Mouse (Mus musculus) hindbrain, embryonic 11.5 days (tissue): ENCODE results near the gene Slc43a1. TPM values are rescaled to one million over a fixed set of nuclear protein-coding genes. Genes with fewer than 3 reads are reported as not detected.
"Not testable (repeated sequence)": the region's sequence is repeated elsewhere in the genome, so short reads cannot be mapped to it uniquely, and the experiment has no call there.

ENCODE experiments used
- ATAC-seq: fragments of 200-750 bp; cut with Nextera tagmentation; 2 replicates; pipeline ENCODE4 v1.8.0; 2017; ENCODE audit warnings: mild to moderate bottlenecking, moderate TSS enrichment, moderate library complexity; ENCODE audit not compliant: low FRiP score
- DNase-seq: peaks from one replicate; pipeline ENCODE4 v3.0.0-alpha.2; 2015; ENCODE audit warnings: low spot score
- H3K27ac ChIP-seq: fragments of 300-500 bp; sonication (generic); 2 replicates; pipeline ENCODE4 v1.5.1; 2014; ENCODE audit warnings: mild to moderate bottlenecking, low read depth, low read length
- H3K27me3 ChIP-seq: fragments of 300-500 bp; sonication (generic); 2 replicates; pipeline ENCODE4 v1.6.1; 2014; ENCODE audit warnings: mild to moderate bottlenecking, low read length, moderate library complexity, mixed read lengths; ENCODE audit not compliant: control insufficient read depth, insufficient read depth
- H3K36me3 ChIP-seq: fragments of 300-500 bp; sonication (generic); 2 replicates; pipeline ENCODE4 v1.6.1; 2014; ENCODE audit warnings: mild to moderate bottlenecking, low read length, moderate library complexity, mixed read lengths; ENCODE audit not compliant: control insufficient read depth, insufficient read depth
- H3K4me1 ChIP-seq: fragments of 300-500 bp; sonication (generic); replicated peaks from 2 replicates; pipeline ENCODE4 v1.6.1; 2014; ENCODE audit warnings: low read length, mixed read lengths; ENCODE audit not compliant: control insufficient read depth, insufficient read depth
- H3K4me2 ChIP-seq: fragments of 300-500 bp; sonication (generic); replicated peaks from 2 replicates; pipeline ENCODE4 v1.6.1; 2014; ENCODE audit warnings: mild to moderate bottlenecking, low read depth, low read length
- H3K4me3 ChIP-seq: fragments of 300-500 bp; sonication (generic); 2 replicates; pipeline ENCODE4 v1.5.1; 2014; ENCODE audit warnings: low read depth, low read length
- H3K9ac ChIP-seq: fragments of 300-500 bp; sonication (generic); 2 replicates; pipeline ENCODE4 v1.6.1; 2014; ENCODE audit warnings: low read depth, low read length
- H3K9me3 ChIP-seq: fragments of 300-500 bp; sonication (generic); 2 replicates; pipeline ENCODE4 v1.6.1; 2016; ENCODE audit warnings: low read length; ENCODE audit not compliant: control insufficient read depth
- WGBS: fragments of 180-500 bp; shearing (Covaris S2); extraction: QIAGEN DNeasy Blood & Tissue Kit; methylation state at CpG from one replicate; pipeline ENCODE4 v1.1.7; 2014; 5-methylcytosine and 5-hydroxymethylcytosine counted together
- polyA plus RNA-seq: library from polyadenylated mRNA; unstranded; fragments of >200 nt; fragmentation: Nextera tagmentation; extraction: Ambion mirVana; gene quantifications from 2 replicates; pipeline ENCODE4 v1.2.1, GENCODE M21; 2014

The Slc43a1 gene
- polyA plus RNA-seq, 1 experiment from 2014 or later: 14.5 TPM

- H3K4me3 ChIP-seq, H3K9me3 ChIP-seq, H3K36me3 ChIP-seq, ATAC-seq, H3K27me3 ChIP-seq, H3K27ac ChIP-seq, H3K9ac ChIP-seq, DNase-seq, H3K4me1 ChIP-seq, H3K4me2 ChIP-seq: not testable (repeated sequence)
- 87% methylated on average over 4 of the region's 5 CpGs for WGBS
These were observed 37.4 kb upstream of the Slc43a1 start for GRCm38 (mm10) chr2:84801223-84801622.

DNA sequence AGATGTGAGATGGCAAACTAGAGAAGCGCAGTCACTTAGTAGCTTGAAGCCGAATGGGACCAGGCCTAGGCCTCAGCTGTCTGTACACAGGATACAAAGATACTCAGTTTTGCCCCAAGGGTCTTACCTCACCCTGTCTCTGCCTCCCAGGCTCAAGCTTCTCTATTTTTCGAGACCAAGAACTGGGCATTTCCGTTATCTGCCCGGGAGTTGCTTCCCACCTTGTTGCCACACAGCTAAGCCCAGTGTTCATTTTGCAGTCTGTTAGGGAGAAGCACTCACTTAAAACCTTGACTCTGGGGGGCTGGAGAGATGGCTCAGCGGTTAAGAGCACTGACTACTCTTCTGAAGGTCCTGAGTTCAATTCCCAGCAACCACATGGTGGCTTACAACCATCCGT is 34.7 kb upstream of the Slc43a1 start:
- DNase-seq (no peak), ATAC-seq (no peak)
- no peak overlapping the region for H3K9ac ChIP-seq
- H3K4me2 ChIP-seq: no peak overlapping the region
- 93% methylated on average over 7 of the region's 7 CpGs for WGBS
- no peaks in the 10 kb centered on the region for H3K4me1 ChIP-seq
- H3K4me3 ChIP-seq: no peak overlapping the region
- H3K36me3 ChIP-seq: no peaks in the 10 kb centered on the region
- no peak overlapping the region for H3K27ac ChIP-seq
- no peaks in the 10 kb centered on the region for H3K27me3 ChIP-seq
- H3K9me3 ChIP-seq: no peaks in the 10 kb centered on the region

- Histone ChIP-seq H3K27me3 (no peaks in the 10 kb centered on the region), H3K9me3 (no peaks in the 10 kb centered on the region), H3K4me1 (no peaks in the 10 kb centered on the region), H3K4me3 (no peak overlapping the region), H3K4me2 (no peak overlapping the region), H3K27ac (no peak overlapping the region), H3K36me3 (no peaks in the 10 kb centered on the region), H3K9ac (no peak overlapping the region)
- no peak for DNase-seq
- 65% methylated on average over 5 of the region's 5 CpGs for WGBS
- ATAC-seq: no peak
These were observed 32.1 kb upstream of the Slc43a1 start for GRCm38 (mm10) chr2:84806546-84806945.

DNA sequence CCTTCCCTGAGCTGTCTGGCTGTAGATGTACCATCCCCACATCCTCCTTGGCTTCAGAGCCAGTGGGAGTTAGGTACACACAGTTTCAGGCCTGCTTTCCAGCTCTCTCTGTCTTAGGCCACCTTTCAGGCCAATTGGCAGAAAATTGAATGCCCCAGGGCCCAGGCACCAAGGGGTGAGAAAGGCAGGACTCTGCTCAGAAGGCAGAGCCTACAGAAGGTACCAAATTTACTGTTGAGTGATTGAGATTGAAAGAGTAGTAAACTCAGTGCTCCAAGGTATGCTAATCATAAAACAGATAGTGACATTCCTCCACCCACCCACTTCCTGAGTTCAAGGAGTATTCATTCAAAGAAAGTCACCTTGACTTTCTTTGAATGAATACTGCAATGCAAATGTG is 29.3 kb upstream of the Slc43a1 start:
- Histone ChIP-seq H3K4me1 (no peaks in the 10 kb centered on the region), H3K4me3 (no peak overlapping the region), H3K36me3 (no peaks in the 10 kb centered on the region), H3K4me2 (no peak overlapping the region), H3K27me3 (no peaks in the 10 kb centered on the region), H3K9ac (no peak overlapping the region), H3K27ac (no peak overlapping the region), H3K9me3 (no peaks in the 10 kb centered on the region)
- ATAC-seq (no peak), DNase-seq (no peak)

- Histone ChIP-seq H3K27ac (no peak overlapping the region), H3K4me2 (no peak overlapping the region), H3K9me3 (no peaks in the 10 kb centered on the region), H3K36me3 (no peaks in the 10 kb centered on the region), H3K27me3 (no peaks in the 10 kb centered on the region), H3K4me3 (no peak overlapping the region), H3K9ac (no peak overlapping the region), H3K4me1 (no peaks in the 10 kb centered on the region)
- ATAC-seq: peak; percentile 26; the same call in 1 of the 2 replicates
- no peak for DNase-seq
- 83% methylated on average over 6 of the region's 6 CpGs for WGBS
These were observed 28.1 kb upstream of the Slc43a1 start for GRCm38 (mm10) chr2:84810526-84810885.

DNA sequence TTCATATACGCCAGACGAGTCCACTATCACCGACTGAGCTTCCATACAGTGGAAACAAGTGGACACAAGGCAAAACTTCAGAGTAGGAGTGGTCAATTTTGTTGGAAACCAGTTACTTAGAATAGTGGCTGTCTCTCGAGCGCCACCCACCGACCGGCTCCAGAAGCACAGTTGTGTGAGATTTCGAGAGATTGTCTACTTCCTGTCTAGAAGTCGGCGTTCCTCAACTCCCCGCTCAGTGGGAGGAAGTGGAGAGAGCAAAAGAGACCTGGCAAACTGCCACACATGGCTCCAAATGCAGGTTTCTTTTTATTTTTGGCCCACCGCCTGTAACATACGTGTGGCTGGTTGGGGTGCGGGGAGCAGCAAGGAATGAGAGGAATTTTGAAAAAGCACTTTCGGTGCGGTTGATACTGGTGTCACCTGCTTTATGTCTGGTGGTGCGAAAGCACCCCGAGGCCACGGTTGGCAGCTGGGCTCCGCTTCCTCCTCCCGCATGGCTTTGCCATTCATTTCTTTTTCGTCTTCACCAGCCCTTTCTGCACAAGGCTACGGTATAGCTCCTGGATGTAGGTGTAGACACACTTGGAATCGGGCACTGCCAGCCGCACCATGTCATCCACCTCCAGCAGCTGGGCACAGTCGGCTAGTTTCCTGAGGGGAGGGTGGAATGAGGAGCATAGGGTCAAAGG is 27.6 kb upstream of the Slc43a1 start:
- 40% methylated on average over 26 of the region's 26 CpGs for WGBS
- no peak overlapping the region for H3K9ac ChIP-seq

DNA sequence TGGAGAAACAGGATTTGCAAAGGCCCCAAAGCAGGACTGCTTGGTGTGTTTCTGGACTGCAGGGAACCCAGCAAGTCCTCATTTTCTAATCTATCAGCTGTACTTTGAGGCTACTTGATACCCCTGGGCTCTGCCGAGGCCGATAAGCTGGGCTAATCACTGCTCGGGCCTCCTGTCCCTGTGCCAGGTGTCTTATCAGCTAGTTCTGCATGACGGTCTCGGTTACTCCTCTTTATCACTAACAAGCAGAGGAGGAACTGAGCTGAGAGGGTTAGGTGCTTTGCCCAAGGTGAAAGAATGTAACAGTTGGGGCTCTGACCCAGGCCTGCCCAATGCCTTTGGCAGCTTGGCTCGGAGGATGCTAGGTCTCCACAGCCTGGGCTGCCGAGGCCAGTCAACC is 26.8 kb upstream of the Slc43a1 start:
- WGBS: 87% methylated on average over 7 of the region's 7 CpGs
- no peaks in the 10 kb centered on the region for H3K36me3 ChIP-seq
- H3K27ac ChIP-seq: no peak overlapping the region
- H3K4me2 ChIP-seq: no peak overlapping the region
- no peak overlapping the region for H3K9ac ChIP-seq
- no peaks in the 10 kb centered on the region for H3K9me3 ChIP-seq
- H3K4me1 ChIP-seq: no peaks in the 10 kb centered on the region
- no peak overlapping the region for H3K4me3 ChIP-seq
- no peak for ATAC-seq
- no peaks in the 10 kb centered on the region for H3K27me3 ChIP-seq
- DNase-seq: no peak

More for the DNA sequence above, 27.6 kb upstream of the Slc43a1 start:
- Histone ChIP-seq H3K9me3 (no peaks in the 10 kb centered on the region), H3K27me3 (no peaks in the 10 kb centered on the region), H3K4me2 (peak overlapping the region; percentile 11), H3K36me3 (no peaks in the 10 kb centered on the region), H3K27ac (no peak overlapping the region), H3K4me1 (no peaks in the 10 kb centered on the region), H3K4me3 (no peak overlapping the region)
- ATAC-seq (peak; percentile 68), DNase-seq (peak; percentile 91)

DNA sequence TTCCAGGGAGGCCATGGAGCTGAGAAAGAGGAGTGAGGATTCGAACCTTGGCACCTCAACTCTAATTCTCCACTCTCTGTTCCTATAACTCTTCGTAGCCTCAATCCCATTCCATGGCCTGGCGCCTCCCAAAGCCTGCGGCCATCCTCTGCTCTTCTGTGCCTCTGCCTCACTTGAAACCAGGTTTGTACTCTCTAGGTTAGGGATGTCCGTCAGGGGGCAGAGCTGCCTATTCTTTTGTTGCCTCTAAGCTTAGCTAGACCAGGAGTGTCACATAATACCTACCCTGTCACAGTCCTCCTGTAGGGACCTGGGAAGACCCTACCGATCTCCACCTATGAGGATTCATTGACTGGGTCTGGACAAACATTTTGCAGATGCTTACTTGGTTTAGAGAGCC is 26.0 kb upstream of the Slc43a1 start:
- H3K27ac ChIP-seq: no peak overlapping the region
- no peaks in the 10 kb centered on the region for H3K36me3 ChIP-seq
- no peak overlapping the region for H3K4me3 ChIP-seq
- H3K4me1 ChIP-seq: no peaks in the 10 kb centered on the region
- ATAC-seq: no peak
- no peak overlapping the region for H3K9ac ChIP-seq
- no peak for DNase-seq
- no peaks in the 10 kb centered on the region for H3K9me3 ChIP-seq
- no peaks in the 10 kb centered on the region for H3K27me3 ChIP-seq
- WGBS: 80% methylated on average over 6 of the region's 6 CpGs
- H3K4me2 ChIP-seq: no peak overlapping the region

DNA sequence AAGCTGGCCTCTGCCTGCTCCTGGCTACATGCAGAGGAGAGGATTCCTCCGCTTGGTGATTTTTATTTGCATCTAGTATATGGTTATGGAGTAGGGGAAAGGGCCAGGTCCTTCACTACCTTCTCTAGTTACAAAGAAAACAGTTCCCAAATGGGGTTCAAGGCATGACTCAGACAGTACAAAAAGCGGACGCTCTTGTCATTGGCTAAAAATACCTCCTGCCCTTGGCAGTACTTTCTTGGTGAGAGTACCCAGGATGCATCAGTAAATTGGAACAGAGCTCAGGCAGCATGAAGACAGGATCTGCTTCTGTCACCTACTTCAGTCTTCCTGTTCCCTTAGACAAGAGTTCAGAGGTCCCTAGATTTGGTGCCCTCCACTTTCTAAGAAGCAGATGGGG is 18.8 kb upstream of the Slc43a1 start:
- Histone ChIP-seq H3K36me3 (no peaks in the 10 kb centered on the region), H3K27ac (no peak overlapping the region), H3K9me3 (no peaks in the 10 kb centered on the region), H3K9ac (no peak overlapping the region), H3K4me1 (no peaks in the 10 kb centered on the region), H3K27me3 (no peaks in the 10 kb centered on the region), H3K4me2 (no peak overlapping the region), H3K4me3 (no peak overlapping the region)
- no peak for ATAC-seq
- DNase-seq: no peak
- 71% methylated on average over 3 of the region's 3 CpGs for WGBS
